Mouse (Mus musculus) WW6 (cell line): Measurements from ENCODE around the gene Lbp.

Experiments used
- DNase-seq: peaks from one replicate; pipeline ENCODE4 v3.0.0-alpha.2; 2013; ENCODE audit warnings: low read depth, low spot score

The Lbp gene

GRCm38 (mm10) chr2:158308276-158308675 lies 2.0 kb downstream of the Lbp start:
- DNase-seq = no peak

DNA sequence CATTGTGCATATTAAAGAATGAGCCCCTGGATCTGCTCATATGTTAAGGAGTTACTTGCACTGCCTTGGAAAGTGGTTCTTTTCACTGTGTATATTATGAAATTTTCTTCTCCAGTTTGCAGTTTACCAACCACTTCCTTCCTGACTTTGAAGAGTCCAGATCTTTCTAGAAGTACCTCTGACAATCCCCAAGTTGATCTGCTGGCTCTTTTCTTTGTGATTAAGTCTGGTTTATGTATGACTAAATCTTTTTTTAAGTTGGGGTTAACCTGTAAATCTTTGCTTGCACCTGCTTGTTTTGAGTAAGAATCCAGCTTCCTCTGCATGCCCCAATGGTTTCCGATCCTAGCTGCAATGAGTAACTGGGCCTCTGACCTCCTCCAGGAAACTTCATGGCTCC lies 6.8 kb downstream of the Lbp start:
- DNase-seq = no peak

GRCm38 (mm10) chr2:158316371-158316770 lies 10.1 kb downstream of the Lbp start:
- DNase-seq = peak; percentile 26

DNA sequence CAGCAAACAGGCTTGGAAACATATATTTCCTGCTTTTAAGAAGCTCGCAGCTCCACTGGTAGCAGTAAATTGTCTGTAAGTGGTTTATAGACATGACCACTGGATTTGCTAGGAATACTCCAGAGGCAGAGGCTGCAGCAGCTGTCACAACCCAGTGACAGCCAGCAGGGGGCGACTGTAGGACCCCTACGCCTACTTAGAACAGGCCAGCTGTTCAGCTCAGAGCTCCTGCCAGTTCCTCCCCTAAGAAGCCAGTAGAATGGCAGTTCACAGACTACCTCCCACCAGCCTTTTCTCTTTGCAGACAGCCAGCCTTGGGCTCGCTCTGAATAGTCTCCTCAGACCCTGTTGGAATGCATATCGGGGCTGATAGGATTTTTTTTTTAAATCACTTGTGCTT lies 10.7 kb downstream of the Lbp start:
- DNase-seq = peak; percentile 42

GRCm38 (mm10) chr2:158321596-158321995 lies 15.3 kb downstream of the Lbp start:
- DNase-seq = no peak

- no peak for DNase-seq
These were observed 16.6 kb downstream of the Lbp start for GRCm38 (mm10) chr2:158322845-158323244.

- DNase-seq = no peak
These were observed 18.4 kb downstream of the Lbp start for GRCm38 (mm10) chr2:158324531-158325190.

DNA sequence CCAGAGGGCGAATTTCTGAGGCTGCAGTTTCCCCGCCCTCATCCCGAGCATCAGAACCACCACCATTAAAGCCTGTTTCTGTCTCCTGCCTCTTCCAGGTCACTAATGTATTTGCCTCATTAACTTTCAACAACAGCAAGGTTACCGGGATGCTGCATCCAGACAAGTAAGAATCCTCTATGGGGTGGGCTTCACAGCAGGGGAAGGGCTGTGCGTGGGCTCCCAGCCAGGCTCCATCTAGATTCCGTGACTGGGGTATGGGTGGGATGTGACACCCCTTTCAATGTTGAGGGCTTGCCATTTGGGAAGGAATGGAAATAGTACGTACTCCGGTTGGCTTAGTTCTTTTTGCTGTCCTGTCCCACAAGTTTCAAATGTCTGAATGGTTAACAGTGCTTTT lies 19.3 kb downstream of the Lbp start:
- no peak for DNase-seq

- DNase-seq = no peak
These were observed 28.1 kb downstream of the Lbp start for GRCm38 (mm10) chr2:158334356-158334755.

- DNase-seq = no peak
These were observed 31.4 kb downstream of the Lbp start for GRCm38 (mm10) chr2:158337698-158338097.

GRCm38 (mm10) chr2:158339948-158340564 lies 33.8 kb downstream of the Lbp start:
- DNase-seq = no peak

DNA sequence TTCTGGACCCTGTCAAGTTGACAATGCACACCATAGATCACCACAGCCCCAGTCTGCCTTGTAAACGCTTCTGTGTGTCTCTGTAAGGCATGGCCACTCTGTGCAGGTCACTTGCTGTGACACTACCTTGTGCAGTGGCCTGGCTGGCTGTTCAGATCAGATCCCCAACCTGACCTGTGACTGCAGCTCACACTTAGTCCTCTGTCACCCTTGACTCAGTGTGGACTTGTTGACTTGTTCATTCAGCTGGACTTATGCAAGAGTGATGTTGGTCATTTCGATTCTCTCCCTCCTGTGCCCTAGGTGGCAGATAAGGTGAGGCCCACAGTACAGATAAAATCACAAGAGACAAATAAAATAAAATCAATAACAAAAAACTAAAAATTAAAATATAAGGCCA lies 35.0 kb downstream of the Lbp start:
- no peak for DNase-seq

- no peak for DNase-seq
These were observed 37.2 kb downstream of the Lbp start for GRCm38 (mm10) chr2:158343495-158343894.

GRCm38 (mm10) chr2:158346467-158346866 lies 40.2 kb downstream of the Lbp start:
- no peak for DNase-seq

GRCm38 (mm10) chr2:158347868-158348267 lies 41.6 kb downstream of the Lbp start:
- DNase-seq = no peak

DNA sequence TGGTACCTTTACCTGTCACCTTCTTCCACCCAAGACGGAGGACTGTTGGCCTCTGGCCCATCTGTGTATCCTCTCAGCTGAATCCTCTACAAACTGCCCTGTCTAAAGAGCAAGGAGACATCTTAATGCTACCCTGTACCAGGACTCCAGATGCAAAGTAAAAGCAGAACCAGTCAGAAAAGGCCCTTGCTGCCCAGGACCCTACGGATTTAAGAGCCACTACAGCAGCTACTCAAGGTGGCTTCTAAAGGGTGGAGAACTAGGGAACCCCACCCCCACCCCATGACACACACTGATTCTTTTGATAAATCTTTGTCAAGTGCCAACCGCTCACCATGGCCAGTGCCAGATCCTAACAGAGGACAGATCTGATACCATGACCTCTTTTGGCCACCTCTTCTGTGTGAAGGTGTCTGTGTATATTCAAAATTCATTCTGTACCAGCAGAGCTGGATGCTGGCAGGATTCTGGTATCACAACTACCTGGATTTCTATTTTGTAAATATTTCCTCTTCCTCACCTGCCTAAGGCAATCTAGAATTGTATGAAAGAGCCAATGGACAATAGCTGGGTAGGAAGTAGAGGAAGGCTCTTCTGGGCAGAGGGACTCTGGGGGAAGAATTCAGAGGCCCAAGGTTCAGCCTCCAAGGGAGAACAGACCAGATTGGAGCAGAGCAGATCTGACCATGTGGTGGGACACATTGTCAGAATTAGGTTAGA lies 46.7 kb downstream of the Lbp start:
- no peak for DNase-seq

GRCm38 (mm10) chr2:158354348-158355114 lies 48.2 kb downstream of the Lbp start:
- DNase-seq = no peak

- DNase-seq = no peak
These were observed 48.9 kb downstream of the Lbp start for GRCm38 (mm10) chr2:158355238-158355637.

GRCm38 (mm10) chr2:158356121-158356520 lies 49.8 kb downstream of the Lbp start:
- no peak for DNase-seq

- no peak for DNase-seq
These were observed 53.7 kb downstream of the Lbp start for GRCm38 (mm10) chr2:158359757-158360620.
